Mouse (Mus musculus) cerebellum, postnatal 10 days (tissue): ENCODE measurements at regions not wholly inside any gene's neighbourhood (a gene's known extent, or its start where the extent isn't known, plus 50 kb on each side); places are given as distances from the start of the nearest gene placed in this dataset.
A peak's percentile ranks its signal among the peaks of the same experiment; 100 is the strongest.
"Not testable (repeated sequence)": the region's sequence is repeated elsewhere in the genome, so short reads cannot be mapped to it uniquely, and the experiment has no call there.

Source experiments
- DNase-seq, 2 experiments: peaks; one replicate each; pipeline ENCODE4 v3.0.0; 2021; ENCODE audit warnings: mixed read lengths in 2 of 2

DNA sequence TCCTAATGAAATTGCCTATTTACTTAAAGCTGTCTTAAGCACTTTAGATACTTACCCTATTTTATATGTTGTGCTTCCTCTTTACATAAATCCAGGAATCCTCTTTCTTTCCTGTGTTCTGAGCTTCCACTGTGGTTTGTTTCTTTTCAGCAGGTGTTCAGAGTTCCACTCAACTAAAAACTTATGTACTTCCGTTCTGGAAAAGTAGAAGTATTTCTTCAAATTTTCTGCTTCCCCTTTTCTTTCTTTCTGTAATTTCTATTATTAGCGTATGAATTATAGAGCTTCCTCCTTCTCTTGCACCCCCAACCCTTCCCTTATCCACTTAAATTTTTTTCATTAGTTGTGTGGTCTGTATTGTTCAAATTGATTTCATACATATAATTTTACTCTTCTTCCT is 165.8 kb upstream of the Nudt12 start:
- no peak for DNase-seq

DNA sequence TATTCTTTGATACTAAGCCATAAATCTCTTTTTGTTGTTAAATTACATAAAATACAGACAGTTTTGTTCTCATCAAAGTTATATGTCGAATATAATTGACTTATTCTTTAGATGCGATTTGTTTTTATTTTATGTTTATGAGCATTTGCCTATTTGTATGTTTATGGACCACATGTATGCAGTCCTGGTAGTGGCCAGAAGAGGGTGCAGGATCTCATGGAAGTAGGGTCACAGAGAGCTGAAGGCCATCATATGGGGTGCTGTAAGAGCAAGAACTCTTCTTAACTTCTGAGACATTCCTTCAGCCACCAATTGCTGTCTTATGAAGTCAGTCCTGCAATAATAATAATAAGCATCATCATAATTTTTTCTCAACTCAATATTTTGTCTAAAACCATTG is 143.2 kb upstream of the Nudt12 start:
- no peak for DNase-seq

DNA sequence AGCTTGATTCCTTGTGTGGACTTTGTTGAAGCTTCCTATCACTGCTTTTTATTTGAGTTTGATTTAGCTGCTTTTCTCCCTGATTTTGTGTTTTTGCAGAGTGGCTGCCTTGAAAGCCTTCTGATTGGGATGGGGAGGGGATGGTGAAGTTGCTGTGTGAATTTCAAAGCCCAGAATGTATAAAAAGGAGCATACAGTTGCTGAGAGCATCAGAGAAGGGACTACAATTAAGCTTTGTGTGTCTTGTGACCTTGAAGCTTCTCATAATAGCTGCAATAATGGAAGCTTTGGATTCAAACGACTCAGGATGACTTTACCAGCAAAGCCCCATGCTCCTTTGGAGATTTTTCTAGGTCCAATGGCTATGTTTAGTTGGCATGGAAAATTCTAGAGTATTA is 130.6 kb upstream of the Nudt12 start:
- DNase-seq, result no peak

DNA sequence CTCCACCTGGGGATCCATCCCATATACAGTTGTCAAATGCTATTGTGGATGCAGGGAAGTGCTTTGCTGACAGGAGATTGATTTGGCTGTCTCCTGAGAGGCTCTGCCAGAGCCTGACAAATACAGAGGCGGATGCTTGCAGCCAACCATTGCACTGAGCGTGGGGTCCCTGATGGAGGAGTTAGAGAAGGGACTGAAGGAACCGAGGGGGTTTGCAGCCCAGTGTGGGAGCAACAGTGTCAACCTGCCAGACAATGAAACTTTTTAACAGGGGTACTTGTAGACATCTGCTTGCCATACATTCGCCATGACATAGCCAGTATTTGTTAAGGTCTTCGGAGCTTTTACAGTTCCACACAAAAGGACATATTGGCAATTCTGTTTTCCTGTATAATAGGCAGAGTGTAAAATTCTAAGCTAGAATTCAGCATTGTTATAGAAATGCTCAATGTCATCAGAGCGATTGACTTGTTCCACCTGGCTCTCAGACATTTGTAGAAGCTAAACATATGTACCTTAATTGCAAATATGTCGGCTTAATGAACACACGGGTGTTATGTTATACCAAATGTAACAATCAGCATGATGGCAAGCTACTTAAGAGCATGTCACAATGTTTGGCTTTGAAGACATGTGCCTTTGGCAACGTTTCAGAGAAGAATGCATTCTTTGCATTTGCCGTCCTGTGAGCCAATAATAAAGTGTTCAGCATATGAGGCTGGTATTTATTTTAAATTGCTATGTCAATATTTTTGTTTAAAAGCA is 130.0 kb upstream of the Nudt12 start:
- no peak for DNase-seq

DNA sequence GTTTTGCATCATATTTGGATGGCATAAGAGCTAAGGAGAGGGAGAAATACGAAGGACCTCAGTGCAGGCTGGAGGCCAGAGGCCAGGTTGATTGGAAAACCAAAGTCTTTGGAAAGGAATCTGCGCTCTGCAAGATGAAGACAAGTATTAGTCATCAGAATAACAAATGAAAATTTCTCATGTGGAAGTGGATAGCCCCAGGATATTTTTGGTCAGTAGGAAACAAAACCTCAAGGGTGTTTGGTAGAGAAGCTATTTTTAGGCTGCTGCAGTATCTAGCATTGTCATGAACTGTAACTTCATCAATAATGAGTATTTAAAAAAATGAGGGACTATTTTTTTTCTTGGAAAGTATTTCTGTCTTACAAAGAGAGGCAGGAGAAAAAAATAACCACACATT is 125.6 kb upstream of the Nudt12 start:
- no peak for DNase-seq

DNA sequence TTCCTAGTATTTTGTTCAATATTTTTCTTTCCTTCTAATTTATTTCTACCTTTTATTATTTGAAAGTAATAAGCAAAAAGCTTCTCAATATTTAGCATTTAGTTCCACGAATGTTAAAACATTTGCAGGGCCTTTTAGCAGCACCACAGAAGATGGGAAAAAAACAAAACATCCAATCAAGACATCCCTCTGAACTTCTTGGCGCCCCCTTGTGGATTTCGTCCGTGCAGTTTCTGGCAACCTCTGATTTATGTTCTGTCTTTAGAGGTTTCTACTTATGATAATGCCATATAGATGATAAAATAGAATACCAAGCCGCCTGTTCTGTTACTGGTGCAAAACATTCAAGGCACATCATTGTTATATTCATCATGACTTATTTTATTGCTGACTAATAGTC is 86.2 kb upstream of the Nudt12 start:
- DNase-seq, result peak; percentile 80

DNA sequence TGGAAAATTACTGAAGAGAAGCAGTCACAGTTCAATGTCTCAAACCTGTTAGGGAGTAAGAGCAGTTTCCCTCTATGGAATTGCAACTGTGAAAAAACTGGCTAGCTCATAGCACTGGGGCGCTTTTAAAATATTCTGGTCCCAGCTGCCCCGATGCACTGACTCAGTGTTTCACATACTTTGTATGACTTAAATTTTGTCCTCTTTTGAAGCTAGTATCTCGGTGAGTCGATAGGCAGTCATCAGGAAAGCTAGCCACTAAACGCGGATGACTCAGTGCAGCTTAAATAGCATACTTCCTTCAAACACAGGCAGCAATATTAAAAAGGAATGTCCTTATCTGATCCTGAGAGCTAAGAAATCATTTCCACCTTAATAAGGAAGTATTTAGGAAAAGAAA is 63.7 kb upstream of the Nudt12 start:
- not testable (repeated sequence) for DNase-seq

DNA sequence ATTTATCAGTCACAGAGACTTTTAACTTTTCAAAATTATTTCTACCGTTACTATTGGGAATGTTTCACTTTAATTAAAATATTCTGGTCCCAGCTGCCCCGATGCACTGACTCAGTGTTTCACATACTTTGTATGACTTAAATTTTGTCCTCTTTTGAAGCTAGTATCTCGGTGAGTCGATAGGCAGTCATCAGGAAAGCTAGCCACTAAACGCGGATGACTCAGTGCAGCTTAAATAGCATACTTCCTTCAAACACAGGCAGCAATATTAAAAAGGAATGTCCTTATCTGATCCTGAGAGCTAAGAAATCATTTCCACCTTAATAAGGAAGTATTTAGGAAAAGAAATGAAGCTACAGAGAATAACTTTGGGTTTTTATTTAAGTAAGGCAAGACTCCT is 63.2 kb upstream of the Nudt12 start:
- not testable (repeated sequence) for DNase-seq
